Mouse (Mus musculus): Measurements from ENCODE around the gene Cgref1. TPM values are rescaled to one million over a fixed set of nuclear protein-coding genes. Genes with fewer than 3 reads are reported as not detected.
A peak's percentile ranks its signal among the peaks of the same experiment; 100 is the strongest.

Gene Cgref1
- total RNA-seq, 2 experiments from 2014 or later = 0.70 to 0.89 TPM

DNA sequence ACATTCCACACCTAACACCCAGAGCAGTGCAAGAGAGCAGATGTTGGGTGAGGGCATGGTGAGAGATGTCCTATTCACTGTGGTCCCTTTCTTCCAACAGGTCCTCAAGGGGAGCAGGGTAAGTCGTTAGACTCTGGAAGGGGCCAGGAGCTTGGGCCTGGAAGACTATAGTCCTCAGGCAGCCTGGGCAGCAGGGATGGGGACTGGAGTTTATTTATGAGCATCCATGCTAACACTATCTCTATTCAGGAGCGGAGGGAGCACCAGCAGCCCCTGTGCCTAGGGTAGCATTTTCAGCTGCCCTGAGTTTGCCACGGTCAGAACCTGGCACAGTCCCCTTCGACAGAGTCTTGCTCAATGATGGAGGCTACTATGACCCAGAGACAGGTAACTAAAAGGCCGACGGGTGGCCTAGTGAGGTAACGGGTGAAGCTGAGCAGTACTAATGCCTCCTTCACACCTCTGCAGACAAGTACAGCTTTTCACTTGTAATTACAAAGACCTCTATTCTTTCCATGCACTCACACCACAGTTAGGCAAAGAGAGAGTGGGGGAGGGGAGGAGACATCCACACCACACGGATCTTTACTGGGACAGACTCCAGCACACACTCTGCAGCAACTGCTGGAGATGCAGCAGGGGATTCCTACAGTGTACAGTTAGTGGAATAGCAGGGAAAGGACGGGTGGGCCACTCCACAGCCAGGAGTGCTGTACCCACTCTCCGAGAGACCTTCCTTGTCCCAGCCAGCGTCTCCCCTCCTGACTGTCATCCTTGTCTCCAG lies 25.4 kb downstream of the Cgref1 start:
- intact Hi-C loops (cut with DNase I) = loop anchor here (2.0 kb wide), 1 partner anchor 51 kb away; the partner anchor contains the start of gene Tmem214
- DNase-seq = no peak

DNA sequence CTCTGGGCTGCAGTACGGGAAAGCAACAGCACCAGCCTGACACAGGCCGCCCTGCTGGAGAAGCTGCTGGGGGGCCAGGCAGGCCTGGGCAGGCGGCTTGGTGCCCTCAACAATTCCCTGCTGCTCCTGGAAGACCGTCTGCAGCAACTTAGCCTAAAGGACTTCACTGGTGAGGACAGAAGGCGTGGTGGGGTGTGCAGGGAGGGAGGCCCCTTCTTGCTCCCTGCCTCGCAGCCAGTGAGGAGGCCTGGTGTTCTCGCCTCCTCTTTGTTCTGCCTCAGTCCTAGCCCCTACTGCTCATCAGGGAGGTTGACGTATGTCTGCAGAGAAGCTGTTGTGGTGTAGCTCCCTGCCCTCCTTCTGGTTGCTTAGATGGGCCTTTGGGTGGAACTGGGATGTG lies 26.7 kb downstream of the Cgref1 start:
- intact Hi-C loops (cut with DNase I) = no loop called here
- DNase-seq = no peak

DNA sequence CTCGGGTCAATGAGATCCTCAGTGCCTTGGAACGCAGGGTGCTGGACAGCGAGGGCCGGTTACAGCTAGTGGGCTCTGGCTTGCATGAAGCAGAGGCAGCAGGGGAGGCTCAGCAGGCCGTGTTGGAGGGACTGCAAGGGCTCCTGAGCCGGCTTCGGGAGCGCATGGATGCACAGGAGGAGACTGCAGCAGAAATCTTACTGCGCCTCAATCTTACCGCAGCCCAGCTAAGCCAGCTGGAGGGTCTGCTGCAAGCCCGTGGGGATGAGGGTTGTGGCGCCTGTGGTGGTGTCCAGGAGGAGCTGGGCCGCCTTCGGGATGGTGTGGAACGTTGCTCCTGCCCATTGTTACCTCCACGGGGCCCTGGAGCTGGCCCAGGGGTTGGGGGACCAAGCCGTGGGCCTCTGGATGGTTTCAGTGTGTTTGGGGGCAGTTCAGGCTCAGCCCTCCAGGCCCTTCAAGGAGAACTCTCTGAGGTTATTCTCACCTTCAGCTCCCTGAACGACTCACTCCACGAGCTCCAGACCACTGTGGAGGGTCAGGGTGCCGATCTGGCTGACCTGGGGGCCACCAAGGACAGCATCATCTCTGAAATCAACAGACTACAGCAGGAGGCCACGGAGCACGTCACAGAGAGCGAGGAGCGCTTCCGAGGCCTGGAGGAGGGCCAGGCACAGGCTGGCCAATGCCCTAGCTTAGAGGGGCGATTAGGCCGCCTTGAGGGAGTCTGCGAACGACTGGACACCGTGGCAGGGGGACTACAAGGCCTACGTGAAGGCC lies 27.3 kb downstream of the Cgref1 start:
- DNase-seq = no peak
- intact Hi-C loops (cut with DNase I) = loop anchor here (2.0 kb wide), 1 partner anchor 41 kb away; no protein-coding TSS in a partner anchor

DNA sequence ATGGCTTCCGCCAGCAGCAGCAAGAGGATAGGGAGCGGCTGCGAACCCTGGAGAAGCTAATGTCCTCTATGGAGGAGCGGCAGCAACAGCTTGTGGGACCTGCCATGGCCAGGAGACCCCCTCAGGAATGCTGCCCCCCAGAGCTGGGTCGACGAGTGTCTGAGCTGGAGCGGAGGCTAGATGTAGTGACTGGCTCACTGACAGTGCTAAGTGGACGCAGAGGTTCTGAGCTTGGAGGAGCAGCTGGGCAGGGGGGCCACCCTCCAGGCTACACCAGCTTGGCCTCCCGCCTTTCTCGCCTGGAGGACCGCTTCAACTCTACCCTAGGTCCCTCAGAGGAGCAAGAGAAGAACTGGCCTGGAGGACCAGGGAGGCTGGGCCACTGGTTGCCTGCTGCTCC lies 28.0 kb downstream of the Cgref1 start:
- intact Hi-C loops (cut with DNase I) = loop anchor here (2.0 kb wide), 1 partner anchor 41 kb away; no protein-coding TSS in a partner anchor

DNA sequence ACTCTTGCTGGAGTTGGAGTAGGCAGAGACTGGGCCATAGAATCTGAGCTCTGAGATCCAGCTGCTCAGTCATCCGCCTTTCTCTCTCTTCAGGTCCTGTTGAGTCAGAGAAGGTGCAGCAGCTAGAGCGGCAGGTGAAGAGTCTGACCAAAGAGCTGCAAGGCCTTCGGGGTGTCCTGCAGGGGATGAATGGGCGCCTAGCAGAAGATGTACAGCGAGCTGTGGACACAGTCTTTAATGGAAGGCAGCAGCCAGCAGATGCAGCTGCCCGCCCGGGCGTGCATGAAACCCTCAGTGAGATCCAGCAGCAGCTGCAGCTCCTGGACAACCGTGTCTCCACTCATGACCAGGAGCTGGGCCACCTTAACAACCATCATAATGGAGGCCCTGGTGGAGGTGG lies 28.6 kb downstream of the Cgref1 start:
- intact Hi-C loops (cut with DNase I) = loop anchor here (2.0 kb wide), 1 partner anchor 42 kb away; no protein-coding TSS in a partner anchor

More for the DNA sequence above, 28.0 kb downstream of the Cgref1 start:
- no peak for DNase-seq

DNA sequence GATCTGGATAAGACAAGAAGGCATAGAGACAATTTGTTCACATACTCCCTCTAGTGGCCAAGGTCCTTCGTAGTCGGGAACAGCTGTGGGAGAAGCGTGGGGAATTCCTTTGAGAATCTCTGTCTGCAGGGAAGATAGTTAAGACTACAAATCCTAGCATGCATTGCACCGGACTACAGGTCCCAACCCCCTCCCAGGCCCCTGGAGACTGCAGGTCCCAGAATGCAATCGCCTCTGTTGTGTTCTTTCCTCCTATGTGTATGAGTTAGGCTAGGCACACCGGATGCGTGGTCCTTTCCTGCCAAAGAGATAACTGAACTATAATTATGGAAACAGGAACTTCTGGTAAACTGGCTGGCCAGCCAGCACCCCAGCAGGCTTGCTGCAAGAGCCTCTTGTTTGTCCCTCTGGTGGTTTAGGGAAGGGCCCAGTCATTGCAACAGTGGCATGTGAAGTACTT lies 29.4 kb downstream of the Cgref1 start:
- DNase-seq = peak; percentile 80 to 84
- intact Hi-C loops (cut with DNase I) = loop anchor here (2.0 kb wide), 3 partner anchors 27 to 109 kb away; partner anchors contain the start of gene Agbl5

More for the DNA sequence above, 28.6 kb downstream of the Cgref1 start:
- no peak for DNase-seq

DNA sequence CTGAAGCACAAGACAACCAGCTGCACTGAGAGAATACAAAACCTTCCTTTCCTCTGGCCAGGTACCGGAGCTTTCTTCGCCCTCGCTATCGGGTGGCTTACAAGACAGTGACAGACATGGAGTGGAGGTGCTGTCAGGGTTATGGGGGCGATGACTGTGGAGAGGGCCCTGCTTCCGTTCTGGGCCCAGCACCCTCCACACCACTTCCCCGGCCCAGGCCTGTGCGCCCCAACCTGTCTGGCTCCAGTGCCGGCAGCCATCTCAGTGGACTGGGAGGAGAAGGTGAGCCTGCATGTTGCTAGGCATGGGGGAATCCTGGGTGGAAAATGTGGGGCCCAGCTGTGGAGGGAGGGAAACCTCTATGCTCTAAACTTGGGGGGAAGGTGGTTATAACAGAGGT lies 29.9 kb downstream of the Cgref1 start:
- DNase-seq = no peak
- intact Hi-C loops (cut with DNase I) = loop anchor here (2.0 kb wide), 2 partner anchors 27 to 109 kb away; partner anchors contain the start of gene Agbl5

DNA sequence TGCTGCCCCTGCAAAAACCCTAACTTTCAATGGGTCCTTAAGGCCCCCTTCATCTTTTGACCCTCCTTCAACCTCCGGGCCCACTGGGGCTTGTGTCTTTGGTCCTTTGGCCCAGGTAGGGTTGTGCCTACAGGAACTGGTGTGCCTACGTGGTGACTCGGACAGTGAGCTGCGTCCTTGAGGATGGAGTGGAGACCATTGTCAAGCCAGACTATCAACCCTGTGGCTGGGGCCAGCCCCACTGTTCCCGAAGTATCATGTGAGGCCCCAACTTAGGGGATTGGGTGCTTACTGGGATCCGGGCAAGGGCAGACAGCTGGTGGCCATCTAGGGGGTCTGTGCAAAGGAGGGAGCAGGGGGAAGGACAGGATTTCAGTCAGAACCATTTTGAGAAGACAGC lies 30.5 kb downstream of the Cgref1 start:
- intact Hi-C loops (cut with DNase I) = loop anchor here (2.0 kb wide), 2 partner anchors 26 to 108 kb away; partner anchors contain the start of gene Agbl5
- no peak for DNase-seq

DNA sequence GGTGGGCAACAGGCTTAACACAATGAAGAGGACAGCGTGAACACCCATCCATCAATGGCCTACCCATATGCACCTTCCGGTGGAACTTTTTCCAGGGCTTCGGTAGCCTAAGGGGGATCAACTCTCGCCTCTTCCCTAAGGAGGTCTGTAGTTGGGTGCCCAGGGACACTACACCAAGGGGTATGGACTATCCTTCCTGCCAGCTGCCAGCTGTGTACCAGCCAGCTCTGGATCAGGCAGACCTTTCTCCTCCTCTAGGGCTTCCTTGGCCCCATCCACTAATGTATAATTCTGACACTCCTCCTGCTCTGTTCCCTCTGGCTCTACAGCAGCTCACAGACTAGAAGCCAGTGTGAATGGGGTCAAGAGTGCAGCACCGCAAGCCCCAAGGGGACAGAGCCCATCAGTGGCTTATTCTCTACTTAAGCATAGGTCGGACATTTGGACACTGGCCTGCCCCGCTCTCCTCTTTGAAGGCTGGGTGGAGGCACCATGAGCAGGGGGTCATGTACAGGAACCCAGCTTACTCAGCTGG lies 31.2 kb downstream of the Cgref1 start:
- DNase-seq = no peak
- intact Hi-C loops (cut with DNase I) = loop anchor here (2.0 kb wide), 2 partner anchors 25 to 107 kb away; partner anchors contain the start of gene Agbl5

DNA sequence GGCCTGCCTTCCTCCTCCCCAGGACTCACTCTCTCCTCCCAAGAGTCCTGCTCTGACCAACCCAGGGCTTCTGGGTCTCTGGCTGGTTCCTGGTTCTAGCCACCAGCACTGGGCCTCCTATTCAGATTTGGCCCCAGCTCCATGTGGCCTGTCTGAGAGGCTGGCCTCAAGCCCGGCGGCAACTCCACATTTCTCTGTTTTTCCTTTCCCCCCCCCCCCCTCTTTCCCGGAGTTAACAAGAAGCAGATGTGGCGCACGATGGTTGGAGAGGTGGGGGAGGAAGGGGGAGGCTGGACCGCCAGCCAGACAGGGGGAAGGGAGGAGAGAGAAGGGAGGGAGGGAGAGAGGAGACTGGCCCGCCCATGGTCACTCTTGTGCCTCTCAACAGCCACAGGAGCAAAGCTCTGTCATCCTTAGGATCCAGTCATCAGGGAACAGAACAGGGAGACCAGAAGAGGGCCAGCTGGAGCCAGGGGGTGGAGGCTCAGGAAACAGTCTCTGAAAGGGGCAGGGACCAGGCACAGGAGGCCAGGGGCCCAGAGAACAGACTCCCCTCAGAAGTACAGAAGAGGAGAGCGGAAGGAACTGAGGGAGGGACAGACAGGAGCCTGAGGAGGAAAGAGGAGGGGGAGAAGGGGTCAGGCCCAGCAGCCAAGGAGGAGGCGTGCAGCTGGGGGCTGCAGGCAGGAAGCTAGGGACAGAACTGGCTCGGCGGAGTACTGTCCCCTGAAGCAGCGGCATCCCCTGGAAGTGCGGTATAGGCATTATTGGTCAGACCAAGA lies 32.1 kb downstream of the Cgref1 start, which contains the start of gene Emilin1:
Emilin1 (plus strand) TSS at position 343 of the 782 bp plus-strand sequence.
- peak; percentile 72 to 77 for DNase-seq
- intact Hi-C loops (cut with DNase I) = no loop called here

DNA sequence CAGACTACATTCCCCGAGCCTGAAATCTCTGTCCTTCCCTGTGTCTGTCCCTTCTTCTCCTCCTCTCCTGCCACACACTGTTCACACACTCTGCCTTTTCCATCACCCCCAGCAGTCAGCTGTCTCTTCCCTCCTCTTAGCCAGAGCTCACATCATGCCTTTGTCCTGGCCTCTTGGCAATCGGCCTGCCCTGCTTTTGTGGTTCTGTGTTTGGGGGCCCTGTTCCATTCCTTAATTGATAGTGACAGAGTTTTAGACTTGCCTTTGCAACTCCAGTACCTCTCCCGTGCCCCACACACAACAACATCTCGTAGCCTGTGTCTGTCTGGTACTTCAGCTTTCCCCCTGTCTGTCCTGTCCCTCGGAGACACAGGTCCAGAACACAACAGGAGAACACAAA lies 33.2 kb downstream of the Cgref1 start:
- DNase-seq = no peak
- intact Hi-C loops (cut with DNase I) = no loop called here

DNA sequence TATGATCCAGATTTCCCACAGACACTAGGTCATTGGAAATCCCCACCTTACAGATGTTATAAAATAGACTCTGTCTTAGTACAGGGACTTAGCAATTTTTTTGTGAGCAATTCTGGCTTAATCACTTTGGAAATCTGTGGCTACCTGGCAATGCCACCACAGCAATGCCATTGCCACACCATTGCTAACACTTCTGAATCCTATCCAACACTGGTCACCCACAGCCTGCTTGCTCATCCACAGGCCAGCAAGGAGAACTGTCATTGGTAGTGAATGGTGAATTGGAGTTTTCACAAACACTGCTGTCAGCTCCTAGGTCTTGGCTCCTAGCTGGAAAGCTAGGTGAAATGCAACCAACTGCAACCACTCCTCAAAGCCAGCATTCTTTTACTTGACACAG lies 34.9 kb downstream of the Cgref1 start:
- intact Hi-C loops (cut with DNase I) = no loop called here
- DNase-seq = no peak

DNA sequence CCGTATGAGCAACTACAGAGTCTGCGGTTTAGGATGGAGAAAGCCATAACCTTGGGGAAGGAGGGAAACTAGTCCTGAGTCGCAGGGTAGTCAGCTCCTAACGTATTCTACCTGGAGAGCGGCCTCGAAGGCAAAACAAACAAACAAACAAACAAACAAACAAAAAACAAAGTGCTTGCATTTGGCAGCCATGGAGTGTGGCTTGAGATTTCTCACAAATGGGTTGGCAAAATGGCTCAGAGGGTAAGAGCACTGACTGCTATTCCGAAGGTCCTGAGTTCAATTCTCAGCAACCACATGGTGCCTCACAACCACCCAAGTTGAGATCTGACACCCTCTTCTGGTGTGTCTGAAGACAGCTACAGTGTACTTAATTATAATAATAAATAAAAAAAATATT lies 35.5 kb downstream of the Cgref1 start:
- no peak for DNase-seq
- intact Hi-C loops (cut with DNase I) = no loop called here

DNA sequence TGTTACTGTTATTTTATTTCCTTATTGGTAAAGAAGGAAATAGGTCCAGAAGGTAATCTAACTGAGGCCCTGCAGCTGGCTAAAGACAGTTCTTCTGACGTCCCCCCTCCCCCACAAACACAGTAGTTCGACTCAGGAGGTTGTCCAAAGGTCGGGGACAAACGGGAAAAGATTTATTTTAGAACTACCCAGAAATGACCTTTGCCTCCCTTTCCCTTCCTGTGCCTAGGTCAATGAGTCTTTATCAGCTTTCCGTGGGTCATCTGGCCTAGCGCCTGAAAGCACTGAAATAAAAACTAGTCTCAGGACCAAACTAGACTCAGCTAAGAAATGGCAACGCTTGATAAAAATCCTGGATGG lies 36.1 kb downstream of the Cgref1 start:
- DNase-seq = peak in 1 of 2 experiments; percentile 37
- intact Hi-C loops (cut with DNase I) = no loop called here

DNA sequence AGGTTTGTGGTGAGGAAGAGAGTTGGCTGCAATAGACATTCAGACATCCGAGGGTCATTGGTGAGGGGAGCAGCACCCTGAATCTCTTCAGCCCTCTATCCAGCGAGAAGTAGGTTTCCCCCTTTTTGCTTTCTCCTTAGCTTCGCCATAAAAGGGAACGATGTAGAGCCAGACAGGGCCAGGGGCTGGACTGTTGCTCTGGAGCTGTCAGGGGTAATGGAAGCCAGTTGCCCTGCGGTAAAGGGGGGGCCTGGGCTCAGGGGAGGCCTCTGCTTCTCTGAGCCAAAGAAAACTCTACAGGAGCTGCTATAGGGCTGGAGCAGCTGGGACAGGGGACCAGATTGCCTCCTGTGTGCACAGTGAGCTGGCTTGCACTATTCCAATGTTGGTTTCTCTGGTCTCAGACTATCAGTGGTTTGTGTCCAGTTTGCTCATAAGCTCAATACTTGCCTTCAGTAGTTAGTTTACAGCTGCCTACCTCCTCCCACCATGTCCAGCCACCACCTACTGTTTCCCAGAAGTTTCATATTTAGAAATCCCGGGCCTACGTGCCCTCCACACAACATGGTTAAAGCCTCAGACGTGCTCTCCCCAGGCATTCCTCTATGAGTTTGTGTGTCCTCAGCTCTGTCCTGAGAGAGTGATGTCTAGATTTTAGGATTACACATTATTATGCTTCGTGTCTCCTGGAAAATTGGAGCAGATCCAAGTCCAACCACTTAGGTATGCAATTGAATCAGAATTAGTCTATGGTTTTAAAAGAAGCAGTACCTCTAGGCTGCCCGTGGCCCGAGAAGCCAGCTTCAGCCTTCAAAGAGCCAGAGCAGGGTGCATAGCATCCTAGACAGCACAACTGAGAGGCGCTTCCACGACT lies 36.7 kb downstream of the Cgref1 start:
- peak; percentile 56 to 65 for DNase-seq
- intact Hi-C loops (cut with DNase I) = no loop called here

DNA sequence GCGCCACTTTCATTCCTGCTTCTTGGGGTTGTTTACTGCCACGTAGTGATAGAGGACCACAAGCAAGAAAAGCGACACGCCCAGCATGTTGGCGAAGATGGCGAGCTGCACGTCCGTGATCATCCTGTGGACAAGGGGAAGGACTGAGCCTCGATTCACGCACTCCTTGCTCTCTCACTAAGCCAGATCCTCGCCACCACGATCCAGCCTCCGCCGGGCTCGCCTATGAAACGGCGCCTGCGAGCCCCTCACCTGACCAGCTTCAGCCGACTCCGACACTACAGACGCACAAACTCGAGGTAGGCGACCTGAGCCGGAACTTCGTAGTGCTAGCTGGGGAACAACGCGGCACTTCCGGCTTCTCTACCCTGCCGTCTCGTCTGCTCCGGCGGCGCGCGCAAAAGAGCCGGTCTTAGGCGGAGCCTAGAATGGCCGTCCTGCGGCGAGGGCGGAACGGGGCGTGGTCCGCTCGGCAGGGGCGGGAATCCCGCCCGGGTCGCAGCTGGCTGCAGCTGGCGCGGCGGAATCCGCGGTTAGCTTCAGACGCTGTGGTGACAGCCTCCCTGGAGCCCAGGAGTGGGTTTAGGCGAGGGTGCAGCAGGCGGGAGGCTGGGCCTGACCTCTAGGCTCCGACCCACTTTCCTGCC lies 37.9 kb downstream of the Cgref1 start, which contains the start of gene Ost4:
Ost4 (minus strand) TSS at position 376 of the 647 bp plus-strand sequence.
- DNase-seq = peak; percentile 98
- intact Hi-C loops (cut with DNase I) = loop anchor here (1.0 kb wide), 1 partner anchor 19 kb away; the partner anchor contains the start of gene Agbl5

DNA sequence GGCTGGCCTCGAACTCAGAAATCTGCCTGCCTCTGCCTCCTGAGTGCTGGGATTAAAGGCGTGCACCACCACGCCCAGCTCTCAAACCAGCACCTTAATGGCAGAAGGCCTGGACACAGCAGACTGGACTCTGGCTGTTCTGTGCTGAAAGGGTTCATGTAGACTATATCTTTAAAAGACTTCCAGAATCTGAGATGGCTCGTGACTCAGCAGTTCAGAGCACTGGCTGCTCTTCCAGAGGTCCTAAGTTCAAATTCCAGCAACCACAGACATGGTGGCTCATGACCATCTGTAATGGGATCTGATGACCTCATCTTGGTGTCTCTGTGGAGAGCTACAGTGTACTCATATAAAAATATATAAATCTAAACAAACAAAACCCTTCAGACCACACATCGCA lies 43.5 kb downstream of the Cgref1 start:
- intact Hi-C loops (cut with DNase I) = no loop called here

DNA sequence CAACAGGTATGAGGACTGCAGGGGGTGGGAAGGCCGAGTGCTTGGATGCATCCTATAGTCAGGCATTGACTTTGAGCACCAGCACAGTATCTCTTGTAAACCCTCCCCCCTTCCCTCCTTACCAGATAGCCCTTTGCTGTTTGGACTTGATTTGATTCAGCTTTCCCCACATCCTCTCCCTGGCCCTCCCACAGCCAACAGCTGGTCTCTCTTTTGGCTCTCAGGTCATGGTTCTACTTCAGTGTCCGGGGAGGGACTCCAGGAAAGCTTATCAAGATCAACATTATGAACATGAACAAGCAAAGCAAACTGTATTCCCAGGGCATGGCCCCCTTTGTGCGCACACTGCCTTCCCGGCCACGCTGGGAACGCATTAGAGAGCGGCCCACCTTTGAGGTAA lies 55.0 kb downstream of the Cgref1 start:
- intact Hi-C loops (cut with DNase I) = no loop called here
- DNase-seq = no peak

More for the DNA sequence above, 43.5 kb downstream of the Cgref1 start:
- no peak for DNase-seq

All from heart, postnatal 36 days (tissue).